Mouse (Mus musculus): ENCODE measurements around the gene Phf20.

DNA sequence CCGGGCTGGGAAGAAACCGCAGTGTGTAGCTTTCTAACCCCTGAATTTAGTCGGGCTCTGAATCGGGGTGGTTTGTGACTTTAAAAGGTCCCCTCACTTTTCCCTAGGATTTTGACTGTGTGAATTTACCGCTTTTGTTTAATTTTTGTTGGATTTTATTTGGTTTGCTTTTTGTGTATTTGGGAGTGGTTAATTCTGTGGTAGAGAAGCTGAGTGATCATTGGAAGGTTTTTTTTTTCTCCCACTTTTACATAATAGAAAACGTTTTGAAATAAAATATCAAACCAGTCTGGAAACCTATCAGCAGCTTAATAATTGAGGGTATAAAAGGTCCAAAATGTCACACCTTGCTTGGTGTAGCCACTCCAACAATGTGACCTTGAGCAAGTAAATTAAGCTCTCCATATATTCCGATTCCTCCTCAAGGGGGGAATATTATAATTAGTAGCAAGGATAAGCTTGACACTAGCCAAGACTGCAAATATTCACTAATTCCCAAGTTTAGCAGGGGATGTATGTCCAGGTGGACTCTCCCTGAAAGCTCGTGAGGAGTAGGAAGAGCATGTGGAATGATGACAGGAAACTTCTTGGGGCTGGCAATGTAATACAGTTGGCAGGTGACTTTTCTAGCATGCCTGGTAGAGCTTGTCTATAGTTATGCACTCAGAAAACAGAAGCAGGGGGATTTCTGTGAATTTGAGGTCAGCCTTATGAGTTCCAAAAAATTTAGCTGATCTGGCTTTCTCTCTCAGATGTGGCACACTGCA, 15.3 kb upstream of the Phf20 start:
- TF ChIP-seq CTCF (IDR thresholded peaks at IDR 0.05; ENCODE audit: extremely low read depth, insufficient read depth, low read length) (no peak), POLR2A (IDR thresholded peaks at IDR 0.05; ENCODE audit: extremely low read depth, insufficient read depth, low read length) (no peak)
